Mouse (Mus musculus): ENCODE measurements at regions not wholly inside any gene's neighbourhood (a gene's known extent, or its start where the extent isn't known, plus 50 kb on each side); places are given as distances from the start of the nearest gene placed in this dataset.
A peak's percentile ranks its signal among the peaks of the same experiment; 100 is the strongest.

- no peak for ATAC-seq (ENCODE audit: insufficient number of reproducible peaks, low FRiP score, low TSS enrichment)
Observed at GRCm38 (mm10) chr1:187413881-187414280, 194.7 kb upstream of the Esrrg start.

GRCm38 (mm10) chr1:187418186-187419140 is 190.1 kb upstream of the Esrrg start:
- no peak for ATAC-seq (ENCODE audit: insufficient number of reproducible peaks, low FRiP score, low TSS enrichment)

GRCm38 (mm10) chr1:187428536-187429215 is 179.9 kb upstream of the Esrrg start:
- no peak for ATAC-seq (ENCODE audit: insufficient number of reproducible peaks, low FRiP score, low TSS enrichment)

- no peak for ATAC-seq (ENCODE audit: insufficient number of reproducible peaks, low FRiP score, low TSS enrichment)
Observed at GRCm38 (mm10) chr1:187433716-187434634, 174.6 kb upstream of the Esrrg start.

- ATAC-seq (ENCODE audit: insufficient number of reproducible peaks, low FRiP score, low TSS enrichment), result no peak; the same call in 1 of the 2 replicates
Observed at GRCm38 (mm10) chr1:187439170-187439914, 169.2 kb upstream of the Esrrg start.

GRCm38 (mm10) chr1:187441668-187442193 is 166.9 kb upstream of the Esrrg start:
- ATAC-seq (ENCODE audit: insufficient number of reproducible peaks, low FRiP score, low TSS enrichment), result no peak

GRCm38 (mm10) chr1:187446511-187446910 is 162.1 kb upstream of the Esrrg start:
- no peak for ATAC-seq (ENCODE audit: insufficient number of reproducible peaks, low FRiP score, low TSS enrichment)

GRCm38 (mm10) chr1:187448173-187448572 is 160.4 kb upstream of the Esrrg start:
- 0 out of 2 replicates have a peak, but pooled peaks have one; percentile 48 for ATAC-seq (ENCODE audit: insufficient number of reproducible peaks, low FRiP score, low TSS enrichment)

GRCm38 (mm10) chr1:187450106-187450505 is 158.5 kb upstream of the Esrrg start:
- ATAC-seq (ENCODE audit: insufficient number of reproducible peaks, low FRiP score, low TSS enrichment), result no peak

- ATAC-seq (ENCODE audit: insufficient number of reproducible peaks, low FRiP score, low TSS enrichment), result no peak
Observed at GRCm38 (mm10) chr1:187452189-187452588, 156.4 kb upstream of the Esrrg start.

- ATAC-seq (ENCODE audit: insufficient number of reproducible peaks, low FRiP score, low TSS enrichment), result no peak
Observed at GRCm38 (mm10) chr1:187454431-187454830, 154.2 kb upstream of the Esrrg start.

GRCm38 (mm10) chr1:187484821-187485220 is 123.8 kb upstream of the Esrrg start:
- no peak for ATAC-seq (ENCODE audit: insufficient number of reproducible peaks, low FRiP score, low TSS enrichment)

- no peak for ATAC-seq (ENCODE audit: insufficient number of reproducible peaks, low FRiP score, low TSS enrichment)
Observed at GRCm38 (mm10) chr1:187487948-187488690, 120.5 kb upstream of the Esrrg start.

GRCm38 (mm10) chr1:187489452-187489851 is 119.1 kb upstream of the Esrrg start:
- ATAC-seq (ENCODE audit: insufficient number of reproducible peaks, low FRiP score, low TSS enrichment), result no peak

- ATAC-seq (ENCODE audit: insufficient number of reproducible peaks, low FRiP score, low TSS enrichment), result no peak
Observed at GRCm38 (mm10) chr1:187505368-187505767, 103.2 kb upstream of the Esrrg start.

- ATAC-seq (ENCODE audit: insufficient number of reproducible peaks, low FRiP score, low TSS enrichment), result peak; percentile 15; the same call in 1 of the 2 replicates
Observed at GRCm38 (mm10) chr1:187507217-187507616, 101.4 kb upstream of the Esrrg start.

- no peak for ATAC-seq (ENCODE audit: insufficient number of reproducible peaks, low FRiP score, low TSS enrichment)
Observed at GRCm38 (mm10) chr1:187531349-187531922, 77.2 kb upstream of the Esrrg start.

- ATAC-seq (ENCODE audit: insufficient number of reproducible peaks, low FRiP score, low TSS enrichment), result no peak
Observed at GRCm38 (mm10) chr1:187536263-187536662, 72.3 kb upstream of the Esrrg start.

All from cerebellum, adult (tissue).